Mouse (Mus musculus) liver, postnatal 0 days (tissue): ENCODE results near the gene Mon2.

Experiments used
- CTCF ChIP-seq: sonication (generic); IDR thresholded peaks from 2 replicates; pipeline ENCODE4 v1.5.1; 2016; ENCODE audit warnings: antibody characterized with exemption, low read depth
- EP300 ChIP-seq: IDR thresholded peaks from 2 replicates; pipeline ENCODE4 v1.6.1; 2016; ENCODE audit warnings: antibody characterized with exemption, low read depth, mild to moderate bottlenecking

GRCm38 (mm10) chr10:122985252-122985514, 91.1 kb downstream of the Mon2 start:
- no peak for TF ChIP-seq CTCF
- TF ChIP-seq EP300 = no peak
